Mouse (Mus musculus) heart, adult 11 months (tissue): ENCODE data around the gene Fhl2.

Experiments
- DNase-seq: peaks from one replicate; pipeline ENCODE4 v3.0.0; 2022

The Fhl2 gene

GRCm38 (mm10) chr1:43196661-43197241 is at the start of gene Fhl2:
TSS of gene Fhl2 (minus strand) at chr1:43196984.
- DNase-seq = peak; percentile 97

- DNase-seq = peak; percentile 95
Measured at GRCm38 (mm10) chr1:43245014-43245413, 48.2 kb upstream of the Fhl2 start.

- no peak for DNase-seq
Measured at GRCm38 (mm10) chr1:43241208-43241607, 44.4 kb upstream of the Fhl2 start.

GRCm38 (mm10) chr1:43239796-43240313 is 43.1 kb upstream of the Fhl2 start:
- peak; percentile 97 for DNase-seq

- DNase-seq = peak; percentile 93
Measured at GRCm38 (mm10) chr1:43238471-43238870, 41.7 kb upstream of the Fhl2 start.

GRCm38 (mm10) chr1:43237360-43238235 is 40.8 kb upstream of the Fhl2 start:
- DNase-seq = peak; percentile 87

- peak; percentile 33 for DNase-seq
Measured at GRCm38 (mm10) chr1:43225531-43226151, 28.9 kb upstream of the Fhl2 start.

GRCm38 (mm10) chr1:43224943-43225342 is 28.2 kb upstream of the Fhl2 start:
- peak; percentile 61 for DNase-seq

- DNase-seq = peak; percentile 87
Measured at GRCm38 (mm10) chr1:43224171-43224570, 27.4 kb upstream of the Fhl2 start.

GRCm38 (mm10) chr1:43223097-43223496 is 26.3 kb upstream of the Fhl2 start:
- peak; percentile 84 for DNase-seq

- peak; percentile 81 for DNase-seq
Measured at GRCm38 (mm10) chr1:43218016-43218680, 21.4 kb upstream of the Fhl2 start.

GRCm38 (mm10) chr1:43215601-43216000 is 18.8 kb upstream of the Fhl2 start:
- no peak for DNase-seq

- DNase-seq = no peak
Measured at GRCm38 (mm10) chr1:43211274-43211673, 14.5 kb upstream of the Fhl2 start.

GRCm38 (mm10) chr1:43210285-43210684 is 13.5 kb upstream of the Fhl2 start:
- DNase-seq = peak; percentile 57

- DNase-seq = no peak
Measured at GRCm38 (mm10) chr1:43207147-43207546, 10.4 kb upstream of the Fhl2 start.

GRCm38 (mm10) chr1:43203282-43203681 is 6.5 kb upstream of the Fhl2 start:
- peak; percentile 90 for DNase-seq

GRCm38 (mm10) chr1:43202226-43202625 is 5.4 kb upstream of the Fhl2 start:
- no peak for DNase-seq

GRCm38 (mm10) chr1:43201796-43202195 is 5.0 kb upstream of the Fhl2 start:
- no peak for DNase-seq

- peak; percentile 82 for DNase-seq
Measured at GRCm38 (mm10) chr1:43199867-43200240, 3.1 kb upstream of the Fhl2 start.

GRCm38 (mm10) chr1:43199210-43199866 is 2.6 kb upstream of the Fhl2 start:
- no peak for DNase-seq

- DNase-seq = no peak
Measured at GRCm38 (mm10) chr1:43196059-43196458, 725 bp downstream of the Fhl2 start.

GRCm38 (mm10) chr1:43193423-43193822 is 3.4 kb downstream of the Fhl2 start:
- peak; percentile 76 for DNase-seq
